Mouse (Mus musculus) gastrocnemius, postnatal 36 days (tissue): Measurements from ENCODE around the gene Mef2b. TPM values are rescaled to one million over a fixed set of nuclear protein-coding genes. Genes with fewer than 3 reads are reported as not detected.

Experiments used
- DNase-seq, 2 experiments: peaks; one replicate each; pipeline ENCODE4 v3.0.0; 2022
- intact Hi-C: fragments of 180-260 bp; cut with DNase I; formaldehyde crosslinking; loops from one replicate; pipeline ENCODE4 v1.15.1; 2025
- long read RNA-seq, 2 experiments: library from polyadenylated mRNA; stranded (forward); transcript quantifications; one replicate each; pipeline ENCODE4 v2.0.0; 2021
- total RNA-seq, 2 experiments: library from RNA; stranded (reverse); gene quantifications; 2 replicates each; pipeline ENCODE4 v1.2.3; 2021

The Mef2b gene
- total RNA-seq, result under 1 TPM; 0.28 to 0.32 TPM
- long read RNA-seq, experiment 1, partial matches to known transcripts, result 0 of 1 reads
- long read RNA-seq, experiment 1, other reads (novel, unspliced or antisense), result 1 of 1 reads
- long read RNA-seq, experiment 2, partial matches to known transcripts, result 0 of 4 reads
- long read RNA-seq, experiment 2, other reads (novel, unspliced or antisense), result 4 of 4 reads

- intact Hi-C loops, result no loop called here
- DNase-seq, result peak; percentile 99
Observed at GRCm38 (mm10) chr8:70139026-70139857, at the start of gene Mef2b, which contains the start of the genes Rfxank and Borcs8. Mef2b (plus strand) TSS chr8:70139711. Rfxank (minus strand) TSS chr8:70139154. Borcs8 (plus strand) TSS chr8:70139499.

DNA sequence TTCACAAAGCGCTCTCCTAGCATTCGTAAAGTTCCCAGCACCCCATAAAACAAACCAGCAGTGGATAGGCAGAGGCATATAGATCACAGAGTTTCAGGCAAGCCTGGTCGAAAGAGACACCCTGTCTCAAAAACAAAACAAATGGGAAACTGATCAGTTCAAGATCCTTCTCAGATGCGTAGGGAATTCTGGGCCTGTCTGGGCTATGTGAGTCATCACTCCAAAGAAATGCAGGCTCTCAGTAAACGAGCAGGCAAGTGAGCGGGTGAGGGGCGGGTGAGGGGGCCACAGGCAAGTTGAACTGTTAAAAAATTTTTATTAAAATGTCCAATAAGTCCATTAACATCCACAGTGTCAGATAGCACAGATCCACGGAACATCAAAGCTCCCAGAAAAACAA is 46.7 kb upstream of the Mef2b start:
- intact Hi-C loops, result no loop called here

GRCm38 (mm10) chr8:70099276-70099675 is 40.2 kb upstream of the Mef2b start:
- intact Hi-C loops, result no loop called here
- no peak for DNase-seq

More for the DNA sequence above, 46.7 kb upstream of the Mef2b start:
- DNase-seq, result no peak

- DNase-seq, result no peak
- intact Hi-C loops, result loop anchor here (5.0 kb wide), 1 partner anchor 122 kb away; no protein-coding TSS in a partner anchor
Observed at GRCm38 (mm10) chr8:70100241-70100640, 39.3 kb upstream of the Mef2b start.

DNA sequence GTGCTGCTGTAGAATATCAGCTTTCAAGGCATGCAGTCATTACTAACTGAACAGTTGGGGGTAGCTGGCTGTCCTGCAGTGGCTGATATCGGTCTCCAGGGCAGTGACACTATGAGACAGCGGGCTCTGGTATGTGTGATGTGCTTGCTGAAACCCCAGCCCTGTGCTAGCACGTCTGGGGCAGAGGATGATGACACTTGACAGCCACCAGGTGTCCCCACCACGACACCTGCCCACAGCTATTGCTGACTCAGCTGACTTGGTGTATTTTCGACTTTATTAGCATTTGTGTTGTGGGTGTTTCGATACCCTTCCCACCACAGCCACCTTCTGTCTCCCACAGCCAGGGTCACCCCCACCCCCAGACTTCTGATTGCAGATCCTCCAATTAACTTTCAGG is 35.0 kb upstream of the Mef2b start:
- intact Hi-C loops, result loop anchor here (1.0 to 5.0 kb wide), 2 partner anchors 62 to 118 kb away; no protein-coding TSS in a partner anchor
- DNase-seq, result no peak

GRCm38 (mm10) chr8:70104922-70105321 is 34.6 kb upstream of the Mef2b start:
- no peak for DNase-seq
- intact Hi-C loops, result loop anchor here (1.0 to 5.0 kb wide), 2 partner anchors 61 to 117 kb away; no protein-coding TSS in a partner anchor

GRCm38 (mm10) chr8:70110451-70110850 is 29.1 kb upstream of the Mef2b start:
- no peak for DNase-seq
- intact Hi-C loops, result no loop called here

GRCm38 (mm10) chr8:70111192-70111795 is 28.2 kb upstream of the Mef2b start:
- intact Hi-C loops, result no loop called here
- no peak for DNase-seq

- intact Hi-C loops, result no loop called here
- DNase-seq, result no peak
Observed at GRCm38 (mm10) chr8:70112401-70113016, 27.0 kb upstream of the Mef2b start.

DNA sequence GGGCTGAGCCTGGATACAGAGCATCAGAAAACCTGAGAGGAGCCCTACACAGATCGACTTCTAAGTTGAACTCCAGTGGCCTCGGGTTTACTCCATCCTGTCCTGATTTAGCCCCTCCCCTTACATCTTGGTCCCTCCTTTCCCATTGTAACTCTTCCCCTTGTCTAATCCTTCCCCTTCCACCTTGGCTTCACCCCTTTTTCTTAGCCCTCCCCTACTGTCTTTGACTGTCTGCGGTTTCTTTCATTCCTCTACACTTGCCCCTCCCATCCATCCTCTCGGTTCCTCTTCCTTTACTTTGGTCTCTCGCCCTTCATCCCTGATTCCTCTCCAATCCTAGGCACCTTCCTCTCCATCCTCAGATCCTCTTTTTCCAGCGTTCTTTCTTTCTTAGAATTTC is 25.0 kb upstream of the Mef2b start:
- no peak for DNase-seq
- intact Hi-C loops, result no loop called here

- intact Hi-C loops, result no loop called here
- DNase-seq, result no peak
Observed at GRCm38 (mm10) chr8:70114892-70115291, 24.6 kb upstream of the Mef2b start.

DNA sequence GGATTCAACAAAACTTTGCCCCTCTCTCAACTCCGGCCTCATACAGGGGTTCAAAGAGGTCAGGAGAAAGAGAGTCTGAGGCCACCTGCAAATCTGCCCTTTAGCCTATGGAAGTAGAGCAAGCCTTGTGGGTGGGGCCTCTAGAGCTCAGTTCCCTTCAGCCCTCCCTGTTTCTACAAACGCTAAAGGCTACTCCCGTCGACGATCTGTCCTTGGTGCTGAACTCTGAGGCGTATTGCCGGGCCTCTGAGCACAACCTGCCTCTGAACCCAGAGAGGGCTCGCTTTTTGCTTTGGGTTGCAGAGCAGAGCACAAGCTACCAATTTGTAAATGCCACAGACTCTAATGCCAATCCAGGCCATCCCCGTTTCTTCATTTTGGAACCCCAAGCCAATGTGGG is 21.9 kb upstream of the Mef2b start:
- no peak for DNase-seq
- intact Hi-C loops, result no loop called here

DNA sequence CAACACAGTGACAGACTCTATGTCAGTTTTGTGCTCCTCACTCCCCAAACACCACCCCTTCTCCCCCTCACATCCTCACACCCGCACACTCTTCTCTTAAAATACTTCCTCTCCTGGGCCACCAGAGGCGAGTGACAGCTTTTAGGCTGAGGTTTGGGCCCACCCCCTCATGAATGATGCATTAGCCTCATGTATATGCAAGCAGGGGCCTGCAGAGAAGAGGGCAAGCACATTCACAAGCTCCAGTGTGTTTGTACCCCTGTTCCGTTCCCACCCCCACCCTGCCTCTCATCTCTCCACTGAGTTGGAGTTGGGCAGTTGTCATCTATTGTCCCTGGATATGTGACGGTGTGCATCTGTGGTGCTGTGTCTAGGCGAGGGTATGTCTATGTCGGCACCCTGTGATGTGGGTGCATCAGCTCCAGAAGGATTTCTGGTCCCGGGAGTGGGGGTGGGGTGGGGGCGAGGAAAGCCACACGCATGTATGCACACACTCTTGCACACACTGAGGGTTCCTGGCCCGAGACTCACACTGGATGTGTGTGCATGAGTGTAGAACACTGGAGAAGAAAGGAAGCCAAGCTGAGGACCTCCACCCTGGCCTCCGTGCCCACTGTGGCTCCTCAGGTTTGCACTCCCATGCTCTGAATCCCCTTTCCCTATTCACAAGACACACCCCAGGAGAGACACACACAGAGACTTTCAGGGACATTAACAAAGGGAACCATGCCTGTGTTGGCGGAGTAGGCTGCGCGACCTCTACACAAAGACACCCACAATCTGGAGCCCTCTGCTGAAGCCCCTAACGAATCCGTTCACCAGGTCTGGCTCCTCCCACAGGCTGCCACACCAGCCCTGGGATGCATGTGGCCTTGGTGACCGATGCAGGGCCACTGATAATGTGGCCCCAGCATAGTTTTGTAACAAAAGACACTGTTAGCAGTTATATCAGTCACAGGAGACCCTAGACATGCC is 20.5 kb upstream of the Mef2b start:
- intact Hi-C loops, result no loop called here
- DNase-seq, result no peak

DNA sequence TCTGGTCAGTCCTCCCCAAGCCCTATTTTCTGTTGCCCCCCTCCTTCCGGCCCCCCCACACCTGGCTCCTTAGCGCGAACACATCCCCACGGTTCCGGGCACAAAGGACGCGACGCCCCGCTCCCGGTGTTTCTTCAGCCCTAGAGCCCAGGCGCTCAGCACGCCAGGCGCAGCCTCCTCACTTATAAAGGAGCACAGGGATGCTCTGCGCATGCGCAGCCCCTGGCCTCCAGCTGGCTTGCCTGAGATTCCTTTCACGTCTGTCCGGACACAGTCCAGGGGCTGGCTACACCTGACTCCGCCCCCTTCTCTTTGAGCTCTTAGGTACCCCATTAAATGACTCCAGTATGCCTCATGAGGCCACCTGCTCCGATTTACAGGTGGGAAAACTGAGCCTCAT is 18.8 kb upstream of the Mef2b start, which contains the start of gene Ncan:
TSS of gene Ncan (minus strand) at position 207 of the 400 bp plus-strand sequence.
- DNase-seq, result no peak
- intact Hi-C loops, result no loop called here

- no peak for DNase-seq
- intact Hi-C loops, result no loop called here
Observed at GRCm38 (mm10) chr8:70122863-70123262, 16.6 kb upstream of the Mef2b start.

GRCm38 (mm10) chr8:70124992-70125391 is 14.5 kb upstream of the Mef2b start:
- intact Hi-C loops, result no loop called here
- DNase-seq, result no peak

GRCm38 (mm10) chr8:70128435-70128834 is 11.1 kb upstream of the Mef2b start:
- intact Hi-C loops, result no loop called here
- DNase-seq, result peak; percentile 41 to 56

DNA sequence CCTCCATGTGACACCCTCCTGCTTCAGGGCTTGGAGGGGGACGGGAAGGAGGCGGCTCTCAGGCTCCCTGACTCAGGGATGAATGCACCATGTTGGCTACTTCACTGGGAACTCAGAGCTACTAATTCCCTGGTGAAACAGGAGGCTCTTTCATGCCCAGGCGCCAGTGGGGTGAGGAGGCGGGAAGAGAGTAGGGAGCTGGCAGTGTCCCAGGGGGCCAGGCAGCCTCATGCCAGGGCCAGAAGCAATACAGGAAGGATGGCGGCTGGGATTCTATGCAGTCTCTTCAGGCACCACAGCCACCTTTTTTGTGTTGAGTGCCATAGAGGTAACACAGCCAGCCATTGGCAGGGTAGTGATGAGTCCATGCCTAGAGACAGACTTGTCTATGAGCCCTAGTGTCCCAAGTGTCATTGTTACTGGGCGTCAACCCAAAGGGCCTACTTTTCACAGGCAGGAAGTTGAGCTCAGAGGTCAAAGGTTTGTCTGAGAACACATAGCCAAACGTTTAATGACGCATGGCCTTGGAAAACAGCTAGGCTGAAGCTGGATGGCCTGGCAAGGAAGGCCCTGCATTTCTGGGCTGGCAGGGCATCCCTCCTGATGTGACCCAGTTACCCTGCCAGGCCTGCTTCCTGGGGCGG is 10.1 kb upstream of the Mef2b start:
- DNase-seq, result peak in 1 of 2 experiments; percentile 23
- intact Hi-C loops, result no loop called here

DNA sequence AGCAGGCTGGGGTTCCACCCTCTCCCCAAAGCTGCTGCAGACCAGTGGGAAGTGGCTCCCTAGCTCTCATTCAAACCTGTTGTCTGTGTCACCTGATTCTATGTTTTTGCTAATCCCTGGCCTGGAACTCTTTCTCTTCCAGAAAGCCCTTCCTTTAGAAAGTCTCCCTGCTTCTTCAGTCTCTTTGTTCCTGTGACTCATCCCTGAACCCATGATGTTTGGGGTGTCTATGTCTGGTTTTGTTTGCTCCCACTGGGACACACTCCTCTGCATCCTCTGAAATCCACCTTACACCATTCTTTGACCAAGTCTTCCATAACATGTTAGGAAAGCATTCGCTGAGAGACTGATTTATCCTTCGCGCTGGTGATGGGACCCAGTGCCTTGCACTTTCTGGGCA is 9.4 kb upstream of the Mef2b start:
- intact Hi-C loops, result no loop called here
- DNase-seq, result no peak
